Mouse (Mus musculus) CH12.LX (cell line): Measurements from ENCODE around the gene Spata13. TPM values are rescaled to one million over a fixed set of nuclear protein-coding genes. Genes with fewer than 3 reads are reported as not detected.

Source experiments
- DNase-seq: peaks from one replicate; pipeline ENCODE4 v3.0.0-alpha.2; 2013; ENCODE audit errors: extremely low read depth
- H3K27ac ChIP-seq: 2 replicates; pipeline ENCODE4 v1.5.1; 2012; ENCODE audit warnings: low read depth, mild to moderate bottlenecking, control low read depth, moderate library complexity; ENCODE audit not compliant: insufficient read depth
- H3K27me3 ChIP-seq: replicated peaks from 2 replicates; pipeline ENCODE3; 2012; ENCODE audit warnings: inconsistent platforms
- H3K36me3 ChIP-seq, 2 experiments: replicated peaks in 1 of 2; 2 replicates each; pipeline versions ENCODE3 to v1.6.1; 2012; ENCODE audit warnings: inconsistent platforms in 1 of 2, low read length in 1 of 2, mild to moderate bottlenecking in 1 of 2, mixed read lengths in 1 of 2, moderate library complexity in 1 of 2; ENCODE audit not compliant: control insufficient read depth in 1 of 2, insufficient read depth in 1 of 2
- H3K4me1 ChIP-seq, 2 experiments: 2 replicates each; pipeline ENCODE4 v1.6.1; 2012; ENCODE audit warnings: inconsistent platforms in 1 of 2, moderate library complexity in 1 of 2; ENCODE audit not compliant: insufficient read depth in 2 of 2, control insufficient read depth in 1 of 2
- H3K4me2 ChIP-seq: 2 replicates; pipeline ENCODE4 v1.6.1; 2012; ENCODE audit warnings: low read depth, mild to moderate bottlenecking, control low read depth; ENCODE audit not compliant: poor library complexity, insufficient read depth, severe bottlenecking
- H3K4me3 ChIP-seq, 3 experiments: fragments of 150-350 bp in 1 of 3; sonication (generic) in 1 of 3; replicated peaks in 1 of 3; 2 replicates each; pipeline versions ENCODE3 to v1.5.1; 2011 to 2012; ENCODE audit warnings: low read depth in 2 of 3, low read length in 2 of 3, mild to moderate bottlenecking in 2 of 3, moderate library complexity in 2 of 3, control low read depth in 1 of 3, improper control_type of control experiment in 1 of 3, inconsistent platforms in 1 of 3, mixed read lengths in 1 of 3; ENCODE audit not compliant: poor library complexity in 1 of 3
- H3K79me2 ChIP-seq: replicated peaks from 2 replicates; pipeline ENCODE4 v1.6.1; 2012; ENCODE audit warnings: mild to moderate bottlenecking, moderate library complexity; ENCODE audit not compliant: control insufficient read depth, poor library complexity, insufficient read depth, severe bottlenecking; ENCODE audit errors: extremely low read depth
- H3K9ac ChIP-seq: 2 replicates; pipeline ENCODE4 v1.6.1; 2012; ENCODE audit warnings: low read depth, mild to moderate bottlenecking, control low read depth, moderate library complexity; ENCODE audit not compliant: insufficient read depth
- H3K9me3 ChIP-seq: replicated peaks from 2 replicates; pipeline ENCODE3; 2012; ENCODE audit warnings: low read length, inconsistent platforms, mixed read lengths
- CHD2 ChIP-seq: IDR thresholded peaks from 2 replicates; pipeline ENCODE4 v1.6.1; 2011; ENCODE audit warnings: low read length, improper control_type of control experiment
- CTCF ChIP-seq, 2 experiments: IDR thresholded peaks in 1 of 2; conservative IDR thresholded peaks in 1 of 2; 2 replicates each; pipeline ENCODE4 v1.5.1; 2011 to 2012; ENCODE audit warnings: low read depth in 2 of 2, low read length in 2 of 2, improper control_type of control experiment in 1 of 2, inconsistent platforms in 1 of 2, mild to moderate bottlenecking in 1 of 2, moderate library complexity in 1 of 2
- EP300 ChIP-seq: IDR thresholded peaks from 2 replicates; pipeline ENCODE4 v1.6.1; 2011; ENCODE audit warnings: low read length, improper control_type of control experiment
- ETS1 ChIP-seq: conservative IDR thresholded peaks from 2 replicates; pipeline ENCODE4 v1.6.1; 2012; ENCODE audit warnings: low read depth, mild to moderate bottlenecking, inconsistent platforms, low read length, improper control_type of control experiment, moderate library complexity
- HCFC1 ChIP-seq: IDR thresholded peaks from 2 replicates; pipeline ENCODE4 v1.6.1; 2012; ENCODE audit warnings: low read depth, mild to moderate bottlenecking, inconsistent platforms, low read length, improper control_type of control experiment
- IRF4 ChIP-seq: IDR thresholded peaks from 2 replicates; pipeline ENCODE4 v1.6.1; 2014; ENCODE audit warnings: low read depth, mild to moderate bottlenecking, inconsistent platforms, low read length, improper control_type of control experiment
- JUN ChIP-seq: IDR thresholded peaks from 2 replicates; pipeline ENCODE4 v1.6.1; 2011; ENCODE audit warnings: low read depth, mild to moderate bottlenecking, low read length, improper control_type of control experiment, moderate library complexity; ENCODE audit not compliant: insufficient read depth
- KAT2A ChIP-seq: IDR thresholded peaks from 2 replicates; pipeline ENCODE4 v1.6.1; 2012; ENCODE audit warnings: low read length, improper control_type of control experiment, inconsistent platforms; ENCODE audit not compliant: insufficient replicate concordance
- MAZ ChIP-seq: IDR thresholded peaks from 2 replicates; pipeline ENCODE4 v1.6.1; 2012; ENCODE audit warnings: low read depth, mild to moderate bottlenecking, inconsistent platforms, low read length, improper control_type of control experiment, moderate library complexity
- MEF2A ChIP-seq: IDR thresholded peaks from 2 replicates; pipeline ENCODE4 v1.6.1; 2014; ENCODE audit warnings: low read depth, mild to moderate bottlenecking, inconsistent platforms, low read length, improper control_type of control experiment, borderline replicate concordance
- MXI1 ChIP-seq: IDR thresholded peaks from 2 replicates; pipeline ENCODE4 v1.6.1; 2011; ENCODE audit warnings: mild to moderate bottlenecking, low read depth, low read length, improper control_type of control experiment
- MYC ChIP-seq: IDR thresholded peaks from 2 replicates; pipeline ENCODE4 v1.6.1; 2011; ENCODE audit warnings: low read depth, mild to moderate bottlenecking, improper control_type of control experiment, low read length
- PAX5 ChIP-seq: IDR thresholded peaks from 2 replicates; pipeline ENCODE4 v1.6.1; 2012; ENCODE audit warnings: low read length, inconsistent platforms, mixed read lengths
- POLR2AphosphoS2 ChIP-seq: IDR thresholded peaks from 2 replicates; pipeline ENCODE4 v1.6.1; 2011; ENCODE audit warnings: low read depth, low read length, improper control_type of control experiment
- RAD21 ChIP-seq: IDR thresholded peaks from 2 replicates; pipeline ENCODE4 v1.6.1; 2011; ENCODE audit warnings: low read depth, mild to moderate bottlenecking, low read length, improper control_type of control experiment, moderate library complexity
- RCOR1 ChIP-seq: conservative IDR thresholded peaks from 2 replicates; pipeline ENCODE4 v1.6.1; 2012; ENCODE audit warnings: low read depth, mild to moderate bottlenecking, inconsistent platforms, low read length, improper control_type of control experiment
- SIN3A ChIP-seq: IDR thresholded peaks from 2 replicates; pipeline ENCODE4 v1.6.1; 2012; ENCODE audit warnings: low read length, improper control_type of control experiment, inconsistent platforms
- SMC3 ChIP-seq: IDR thresholded peaks from 2 replicates; pipeline ENCODE4 v1.6.1; 2011; ENCODE audit warnings: low read depth, low read length, improper control_type of control experiment
- TBP ChIP-seq: conservative IDR thresholded peaks from 2 replicates; pipeline ENCODE4 v1.6.1; 2011; ENCODE audit warnings: low read depth, low read length, improper control_type of control experiment
- TCF12 ChIP-seq: IDR thresholded peaks from 2 replicates; pipeline ENCODE4 v1.6.1; 2014; ENCODE audit warnings: low read depth, mild to moderate bottlenecking, inconsistent platforms, low read length, improper control_type of control experiment
- UBTF ChIP-seq: IDR thresholded peaks from 2 replicates; pipeline ENCODE4 v1.6.1; 2012; ENCODE audit warnings: low read depth, mild to moderate bottlenecking, inconsistent platforms, low read length, improper control_type of control experiment, moderate library complexity
- USF2 ChIP-seq: conservative IDR thresholded peaks from 2 replicates; pipeline ENCODE4 v1.6.1; 2011; ENCODE audit warnings: low read depth, low read length, improper control_type of control experiment
- ZC3H11A ChIP-seq: IDR thresholded peaks from 2 replicates; pipeline ENCODE4 v1.6.1; 2012; ENCODE audit warnings: low read depth, mild to moderate bottlenecking, inconsistent platforms, low read length, improper control_type of control experiment
- ZNF384 ChIP-seq: IDR thresholded peaks from 2 replicates; pipeline ENCODE4 v1.6.1; 2012; ENCODE audit warnings: low read depth, low read length, improper control_type of control experiment, inconsistent platforms
- dilution Hi-C: fragments of 300-500 bp; cut with MboI; formaldehyde crosslinking; loops from 2 replicates; pipeline ENCODE4 v1.14.3; 2020; ENCODE audit warnings: low sequenced_read_pairs; ENCODE audit not compliant: extremely low pct_unique_long_range_greater_than_20kb, extremely low pct_ligation_motif_present
- in situ Hi-C: fragments of 300-500 bp; cut with MboI; formaldehyde crosslinking; loops from 3 replicates; pipeline ENCODE4 v1.14.3; 2019; ENCODE audit warnings: low sequenced_read_pairs, low pct_ligation_motif_present, low pct_unique_long_range_greater_than_20kb, mixed read lengths
- polyA plus RNA-seq: library from polyadenylated mRNA; unstranded; fragments of >175 nt; gene quantifications from 2 replicates; pipeline ENCODE4 v1.2.1, GENCODE M21; 2012; ENCODE audit warnings: low read depth; ENCODE audit not compliant: insufficient read length
- total RNA-seq, 2 experiments: library from RNA; depleted of rRNA; stranded (reverse); fragments of 300-350 nt in 1 of 2; fragments of >200 nt in 1 of 2; gene quantifications; 2 replicates each; pipeline ENCODE4 v1.2.3; 2012 to 2014

Gene Spata13
- total and polyA plus RNA-seq, 3 experiments: 11.6 to 15.9 (median 13.6) TPM

- no peak for TF ChIP-seq IRF4
- TF ChIP-seq MXI1: no peak
Measured at GRCm38 (mm10) chr14:60661281-60661680, 27.5 kb downstream of the Spata13 start (continued).

DNA sequence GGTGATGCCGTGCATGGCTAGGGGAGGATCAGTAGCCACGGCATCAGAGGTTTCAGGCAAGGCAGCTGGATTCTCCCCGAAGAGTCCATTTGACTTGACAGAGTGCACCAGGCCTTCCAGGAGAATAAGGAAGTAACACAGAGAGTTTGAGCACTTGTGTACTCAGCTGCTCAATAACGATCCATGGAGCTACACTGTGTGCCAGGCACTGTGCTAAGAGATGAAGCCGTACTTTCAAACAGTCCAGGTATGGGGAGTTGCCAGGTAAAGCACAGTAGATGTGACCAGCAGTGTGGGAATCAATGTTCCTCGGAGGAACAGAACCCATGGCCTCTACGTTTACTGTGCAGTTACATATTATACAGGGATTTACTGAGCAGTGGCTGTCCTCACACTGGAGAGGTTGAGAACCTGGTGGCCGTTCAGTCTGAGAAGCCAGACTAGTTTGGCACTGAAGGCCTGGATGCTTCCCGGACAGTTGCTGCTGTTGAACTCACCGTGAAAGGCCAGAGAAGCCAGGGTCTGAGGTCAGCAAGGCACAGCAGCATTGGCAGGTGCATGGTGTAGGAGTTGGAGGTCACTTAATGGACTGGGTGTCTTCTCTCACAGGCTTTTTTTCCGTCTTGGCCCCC, 29.6 kb downstream of the Spata13 start:
- no peaks in the 10 kb centered on the region for H3K9me3 ChIP-seq
- in situ Hi-C loops: no loop called here
- H3K79me2 ChIP-seq: no peaks in the 10 kb centered on the region
- no peak for DNase-seq
- peaks cover 0 to 15% of the 10 kb centered on the region in 2 experiments; a peak in 2 of 4 replicates for H3K4me1 ChIP-seq
- no peak overlapping the region for H3K27ac ChIP-seq
- H3K4me2 ChIP-seq: no peak overlapping the region
- H3K9ac ChIP-seq: no peak overlapping the region
- dilution Hi-C loops: no loop called here
- no peaks in the 10 kb centered on the region for H3K27me3 ChIP-seq
- H3K4me3 ChIP-seq: no peak overlapping the region
- no peak for TF ChIP-seq USF2
- no peak for TF ChIP-seq KAT2A
- no peak for TF ChIP-seq MEF2A
- TF ChIP-seq RCOR1: no peak
- no peak for TF ChIP-seq SMC3
- no peak for TF ChIP-seq PAX5
- TF ChIP-seq TCF12: no peak
- no peak for TF ChIP-seq MXI1
- no peak for TF ChIP-seq ZC3H11A
- no peak for TF ChIP-seq UBTF
- TF ChIP-seq ETS1: no peak
- TF ChIP-seq MYC: no peak
- no peak for TF ChIP-seq JUN
- TF ChIP-seq HCFC1: no peak
- no peak for TF ChIP-seq IRF4
- TF ChIP-seq TBP: no peak
- TF ChIP-seq ZNF384: no peak
- no peak for TF ChIP-seq POLR2AphosphoS2
- no peak for TF ChIP-seq CTCF (conservative IDR thresholded peaks at IDR 0.05 in 1 of 2, IDR thresholded peaks at IDR 0.05 in 1 of 2; ENCODE audit: low read depth in 2 of 2, low read length in 2 of 2)
- TF ChIP-seq, all 38 proteins: peak for 0
- no peaks in the 10 kb centered on the region for H3K36me3 ChIP-seq

DNA sequence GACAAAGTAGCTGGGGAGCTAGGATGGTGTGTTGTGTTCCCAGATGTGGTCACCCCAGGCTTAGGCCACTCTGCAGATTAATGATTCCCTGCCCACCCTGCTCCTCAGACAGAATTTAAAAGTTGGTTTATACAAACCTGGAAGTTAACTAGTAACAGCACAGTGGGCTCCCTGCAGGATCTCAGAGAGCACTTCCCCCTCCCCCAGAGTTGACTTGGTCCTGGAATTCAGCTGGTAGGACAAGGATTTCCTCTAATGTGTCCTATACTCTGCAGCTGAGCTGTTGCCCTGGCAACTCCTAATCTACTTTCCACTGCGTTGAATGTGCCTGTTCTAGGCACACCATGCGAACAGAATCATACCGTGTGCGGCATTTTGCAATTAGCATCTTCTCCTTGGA, 30.8 kb downstream of the Spata13 start:
- DNase-seq: no peak
- H3K4me2 ChIP-seq: no peak overlapping the region
- dilution Hi-C loops: no loop called here
- no peaks in the 10 kb centered on the region for H3K79me2 ChIP-seq
- no peaks in the 10 kb centered on the region for H3K27me3 ChIP-seq
- H3K27ac ChIP-seq: no peak overlapping the region
- H3K9me3 ChIP-seq: no peaks in the 10 kb centered on the region
- peaks cover 0 to 15% of the 10 kb centered on the region in 2 experiments; a peak in 2 of 4 replicates for H3K4me1 ChIP-seq
- TF ChIP-seq IRF4 (no peak), HCFC1 (no peak), CHD2 (no peak), CTCF (conservative IDR thresholded peaks at IDR 0.05 in 1 of 2, IDR thresholded peaks at IDR 0.05 in 1 of 2; ENCODE audit: low read depth in 2 of 2, low read length in 2 of 2) (no peak), JUN (no peak), MAZ (no peak), RCOR1 (no peak), SIN3A (no peak), ZC3H11A (no peak), EP300 (no peak), RAD21 (no peak)
- in situ Hi-C loops: no loop called here
- no peak overlapping the region for H3K4me3 ChIP-seq
- H3K36me3 ChIP-seq: no peaks in the 10 kb centered on the region
- H3K9ac ChIP-seq: no peak overlapping the region
